Mouse (Mus musculus) activated CD4-positive, CD25-positive, alpha-beta regulatory T cell, adult 4 months (primary cell): ENCODE measurements around the gene Tada2a. TPM values are rescaled to one million over a fixed set of nuclear protein-coding genes. Genes with fewer than 3 reads are reported as not detected.

Source experiments
- ATAC-seq: one replicate; pipeline ENCODE4 v1.8.0; 2017
- polyA plus RNA-seq, 2 experiments: library from polyadenylated mRNA; unstranded; fragments of 100-300 nt; shearing (Covaris generic); gene quantifications; one replicate each; pipeline ENCODE4 v1.2.1; 2017

The Tada2a gene
- 10 to 100 TPM; 13.1 to 13.2 TPM for polyA plus RNA-seq

GRCm38 (mm10) chr11:84128943-84129798 lies at the start of gene Tada2a, which contains the start of gene Acaca:
Tada2a (minus strand) TSS chr11:84129600.
Acaca (plus strand) TSS chr11:84129672.
- ATAC-seq, result peak; percentile 67

- no peak for ATAC-seq
Observed at GRCm38 (mm10) chr11:84178571-84178970, 49.2 kb upstream of the Tada2a start.

GRCm38 (mm10) chr11:84172539-84173435 lies 43.4 kb upstream of the Tada2a start:
- no peak for ATAC-seq

GRCm38 (mm10) chr11:84168701-84169288 lies 39.4 kb upstream of the Tada2a start:
- no peak for ATAC-seq

- ATAC-seq, result no peak
Observed at GRCm38 (mm10) chr11:84167046-84167526, 37.7 kb upstream of the Tada2a start, which contains the start of gene Gm11437. Gm11437 (minus strand) TSS chr11:84167476.

- ATAC-seq, result no peak
Observed at GRCm38 (mm10) chr11:84164561-84164960, 35.2 kb upstream of the Tada2a start.

- ATAC-seq, result no peak
Observed at GRCm38 (mm10) chr11:84164123-84164522, 34.7 kb upstream of the Tada2a start.

- no peak for ATAC-seq
Observed at GRCm38 (mm10) chr11:84156535-84157262, 27.3 kb upstream of the Tada2a start.

GRCm38 (mm10) chr11:84150884-84151283 lies 21.5 kb upstream of the Tada2a start:
- no peak for ATAC-seq

- ATAC-seq, result no peak
Observed at GRCm38 (mm10) chr11:84146081-84146480, 16.7 kb upstream of the Tada2a start.

- no peak for ATAC-seq
Observed at GRCm38 (mm10) chr11:84145201-84145798, 15.9 kb upstream of the Tada2a start.

GRCm38 (mm10) chr11:84141752-84142151 lies 12.4 kb upstream of the Tada2a start:
- no peak for ATAC-seq

- no peak for ATAC-seq
Observed at GRCm38 (mm10) chr11:84136453-84136852, 7.1 kb upstream of the Tada2a start.

- ATAC-seq, result no peak
Observed at GRCm38 (mm10) chr11:84134331-84134860, 5.0 kb upstream of the Tada2a start.

- ATAC-seq, result no peak
Observed at GRCm38 (mm10) chr11:84129799-84130185, 392 bp upstream of the Tada2a start.

- ATAC-seq, result no peak
Observed at GRCm38 (mm10) chr11:84127977-84128376, 1.4 kb downstream of the Tada2a start.

- no peak for ATAC-seq
Observed at GRCm38 (mm10) chr11:84121051-84121956, 8.1 kb downstream of the Tada2a start.

GRCm38 (mm10) chr11:84117431-84117830 lies 12.0 kb downstream of the Tada2a start:
- ATAC-seq, result no peak

- ATAC-seq, result no peak
Observed at GRCm38 (mm10) chr11:84116221-84116620, 13.2 kb downstream of the Tada2a start.

GRCm38 (mm10) chr11:84115646-84116045 lies 13.8 kb downstream of the Tada2a start:
- ATAC-seq, result no peak
